Mouse (Mus musculus) MEL (cell line): Measurements from ENCODE around the gene Herc1. TPM values are rescaled to one million over a fixed set of nuclear protein-coding genes. Genes with fewer than 3 reads are reported as not detected.

Experiments used
- DNase-seq: peaks from one replicate; pipeline ENCODE4 v3.0.0; 2011; ENCODE audit warnings: low read depth, low spot score
- H3K27ac ChIP-seq: 2 replicates; pipeline ENCODE4 v1.5.1; 2012; ENCODE audit warnings: low read depth, mild to moderate bottlenecking, control low read depth, low read length, moderate library complexity; ENCODE audit not compliant: control insufficient read depth
- H3K27me3 ChIP-seq, 2 experiments: fragments of 150-350 bp in 1 of 2; sonication (generic) in 1 of 2; 2 replicates each; pipeline ENCODE4 v1.6.1; 2012; ENCODE audit warnings: low read length in 2 of 2, mild to moderate bottlenecking in 2 of 2, improper control_type of control experiment in 1 of 2, moderate library complexity in 1 of 2; ENCODE audit not compliant: insufficient read depth in 2 of 2, control insufficient read depth in 1 of 2
- H3K36me3 ChIP-seq, 2 experiments: 2 replicates each; pipeline ENCODE4 v1.6.1; 2012 to 2014; ENCODE audit warnings: low read length in 2 of 2, improper control_type of control experiment in 1 of 2, inconsistent platforms in 1 of 2, mild to moderate bottlenecking in 1 of 2; ENCODE audit not compliant: insufficient read depth in 2 of 2, control insufficient read depth in 1 of 2
- H3K4me1 ChIP-seq, 2 experiments: fragments of 150-350 bp in 1 of 2; sonication (generic) in 1 of 2; 2 replicates each; pipeline ENCODE4 v1.6.1; 2012; ENCODE audit warnings: low read length in 2 of 2, improper control_type of control experiment in 1 of 2, mild to moderate bottlenecking in 1 of 2; ENCODE audit not compliant: insufficient read depth in 2 of 2, control insufficient read depth in 1 of 2
- H3K4me3 ChIP-seq, 2 experiments: fragments of 150-350 bp in 1 of 2; sonication (generic) in 1 of 2; 2 replicates each; pipeline ENCODE4 v1.5.1; 2012; ENCODE audit warnings: low read depth in 2 of 2, low read length in 2 of 2, mild to moderate bottlenecking in 2 of 2, moderate library complexity in 2 of 2, control low read depth in 1 of 2, improper control_type of control experiment in 1 of 2; ENCODE audit not compliant: control insufficient read depth in 1 of 2, insufficient read depth in 1 of 2
- H3K79me2 ChIP-seq: 2 replicates; pipeline ENCODE4 v1.6.1; 2012; ENCODE audit warnings: mild to moderate bottlenecking, low read length, moderate library complexity; ENCODE audit not compliant: control insufficient read depth, poor library complexity, insufficient read depth
- H3K9ac ChIP-seq: 2 replicates; pipeline ENCODE4 v1.6.1; 2012; ENCODE audit warnings: low read depth, mild to moderate bottlenecking, control low read depth, low read length, moderate library complexity; ENCODE audit not compliant: control insufficient read depth, poor library complexity, severe bottlenecking
- H3K9me3 ChIP-seq: fragments of 150-350 bp; sonication (generic); replicated peaks from 2 replicates; pipeline ENCODE4 v1.6.1; 2012; ENCODE audit warnings: mild to moderate bottlenecking, low read length, improper control_type of control experiment, moderate library complexity; ENCODE audit not compliant: insufficient read depth
- BHLHE40 ChIP-seq: IDR thresholded peaks from 2 replicates; pipeline ENCODE4 v1.6.1; 2012; ENCODE audit warnings: low read depth, mild to moderate bottlenecking, inconsistent platforms, low read length, improper control_type of control experiment, borderline replicate concordance
- CHD1 ChIP-seq: IDR thresholded peaks from 2 replicates; pipeline ENCODE4 v1.6.1; 2012; ENCODE audit warnings: low read depth, mild to moderate bottlenecking, inconsistent platforms, low read length, improper control_type of control experiment
- CTCF ChIP-seq, 3 experiments: IDR thresholded peaks in 2 of 3; conservative IDR thresholded peaks in 1 of 3; 2 replicates each; pipeline ENCODE4 v1.5.1; 2011 to 2012; ENCODE audit warnings: low read length in 3 of 3, low read depth in 2 of 3, mild to moderate bottlenecking in 2 of 3, improper control_type of control experiment in 1 of 3, inconsistent platforms in 1 of 3, mixed read lengths in 1 of 3, moderate library complexity in 1 of 3; ENCODE audit not compliant: control insufficient read depth in 1 of 3, insufficient read depth in 1 of 3, poor library complexity in 1 of 3, severe bottlenecking in 1 of 3
- E2F4 ChIP-seq: IDR thresholded peaks from 2 replicates; pipeline ENCODE4 v1.6.1; 2011; ENCODE audit warnings: low read depth, low read length, improper control_type of control experiment, borderline replicate concordance
- ETS1 ChIP-seq: IDR thresholded peaks from 2 replicates; pipeline ENCODE4 v1.6.1; 2012; ENCODE audit warnings: low read depth, mild to moderate bottlenecking, inconsistent platforms, low read length, improper control_type of control experiment, moderate library complexity
- GABPA ChIP-seq: IDR thresholded peaks from 2 replicates; pipeline ENCODE4 v1.6.1; 2012; ENCODE audit warnings: low read depth, mild to moderate bottlenecking, inconsistent platforms, low read length, improper control_type of control experiment, moderate library complexity
- GATA1 ChIP-seq: IDR thresholded peaks from 2 replicates; pipeline ENCODE4 v1.6.1; 2011; ENCODE audit warnings: low read depth, low read length, improper control_type of control experiment
- KAT2A ChIP-seq: conservative IDR thresholded peaks from 2 replicates; pipeline ENCODE4 v1.6.1; 2012; ENCODE audit warnings: low read depth, low read length, improper control_type of control experiment, inconsistent platforms
- MAFK ChIP-seq: IDR thresholded peaks from 2 replicates; pipeline ENCODE4 v1.6.1; 2011; ENCODE audit warnings: low read depth, mild to moderate bottlenecking, low read length, improper control_type of control experiment, borderline replicate concordance
- MAZ ChIP-seq: IDR thresholded peaks from 2 replicates; pipeline ENCODE4 v1.6.1; 2012; ENCODE audit warnings: low read depth, mild to moderate bottlenecking, inconsistent platforms, low read length, improper control_type of control experiment
- MEF2A ChIP-seq: IDR thresholded peaks from 2 replicates; pipeline ENCODE4 v1.6.1; 2014; ENCODE audit warnings: low read depth, mild to moderate bottlenecking, inconsistent platforms, low read length, improper control_type of control experiment; ENCODE audit not compliant: poor library complexity, insufficient replicate concordance, severe bottlenecking; ENCODE audit errors: extremely low read depth
- MYC ChIP-seq: IDR thresholded peaks from 2 replicates; pipeline ENCODE4 v1.6.1; 2011; ENCODE audit warnings: low read depth, mild to moderate bottlenecking, low read length, improper control_type of control experiment, moderate library complexity
- POLR2AphosphoS2 ChIP-seq: IDR thresholded peaks from 2 replicates; pipeline ENCODE4 v1.6.1; 2011; ENCODE audit warnings: low read length, improper control_type of control experiment
- POLR2AphosphoS5 ChIP-seq: IDR thresholded peaks from 2 replicates; pipeline ENCODE4 v1.6.1; 2012; ENCODE audit warnings: low read depth, borderline replicate concordance, mild to moderate bottlenecking, inconsistent platforms, low read length, moderate library complexity, mixed read lengths
- RAD21 ChIP-seq: IDR thresholded peaks from 2 replicates; pipeline ENCODE4 v1.6.1; 2011; ENCODE audit warnings: mild to moderate bottlenecking, low read depth, low read length, improper control_type of control experiment
- RCOR1 ChIP-seq: IDR thresholded peaks from 2 replicates; pipeline ENCODE4 v1.6.1; 2012; ENCODE audit warnings: low read depth, mild to moderate bottlenecking, inconsistent platforms, low read length, improper control_type of control experiment
- UBTF ChIP-seq: IDR thresholded peaks from 2 replicates; pipeline ENCODE4 v1.6.1; 2012; ENCODE audit warnings: low read depth, mild to moderate bottlenecking, inconsistent platforms, low read length, improper control_type of control experiment, moderate library complexity, borderline replicate concordance; ENCODE audit not compliant: insufficient read depth
- USF1 ChIP-seq: IDR thresholded peaks from 2 replicates; pipeline ENCODE4 v1.6.1; 2014; ENCODE audit warnings: low read depth, mild to moderate bottlenecking, inconsistent platforms, low read length, improper control_type of control experiment, moderate library complexity
- USF2 ChIP-seq, 2 experiments: IDR thresholded peaks; 2 replicates each; pipeline ENCODE4 v1.6.1; 2011 to 2012; ENCODE audit warnings: improper control_type of control experiment in 2 of 2, low read length in 2 of 2, borderline replicate concordance in 1 of 2, inconsistent platforms in 1 of 2, low read depth in 1 of 2, mild to moderate bottlenecking in 1 of 2; ENCODE audit not compliant: insufficient read depth in 1 of 2
- ZKSCAN1 ChIP-seq: IDR thresholded peaks from 2 replicates; pipeline ENCODE4 v1.6.1; 2012; ENCODE audit warnings: low read depth, mild to moderate bottlenecking, inconsistent platforms, low read length, improper control_type of control experiment, moderate library complexity
- ZMIZ1 ChIP-seq: IDR thresholded peaks from 2 replicates; pipeline ENCODE4 v1.6.1; 2012; ENCODE audit warnings: low read depth, mild to moderate bottlenecking, inconsistent platforms, low read length, improper control_type of control experiment, moderate library complexity
- polyA plus RNA-seq, 2 experiments: library from polyadenylated mRNA; stranded (reverse) in 1 of 2; unstranded in 1 of 2; fragments of >175 nt in 1 of 2; fragments of >200 nt in 1 of 2; gene quantifications; 2 replicates each; pipeline versions ENCODE4 v1.2.1 to v1.2.4; 2012; ENCODE audit warnings: low replicate concordance in 2 of 2, low read depth in 1 of 2; ENCODE audit not compliant: insufficient read length in 2 of 2, insufficient read depth in 1 of 2, missing spikeins in 1 of 2
- total RNA-seq: library from RNA; depleted of rRNA; stranded (reverse); fragments of 300-350 nt; gene quantifications from 2 replicates; pipeline ENCODE4 v1.2.3, GENCODE M21; 2012

The Herc1 gene
- total and polyA plus RNA-seq, 3 experiments = 22.7 to 28.8 (median 23.2) TPM

DNA sequence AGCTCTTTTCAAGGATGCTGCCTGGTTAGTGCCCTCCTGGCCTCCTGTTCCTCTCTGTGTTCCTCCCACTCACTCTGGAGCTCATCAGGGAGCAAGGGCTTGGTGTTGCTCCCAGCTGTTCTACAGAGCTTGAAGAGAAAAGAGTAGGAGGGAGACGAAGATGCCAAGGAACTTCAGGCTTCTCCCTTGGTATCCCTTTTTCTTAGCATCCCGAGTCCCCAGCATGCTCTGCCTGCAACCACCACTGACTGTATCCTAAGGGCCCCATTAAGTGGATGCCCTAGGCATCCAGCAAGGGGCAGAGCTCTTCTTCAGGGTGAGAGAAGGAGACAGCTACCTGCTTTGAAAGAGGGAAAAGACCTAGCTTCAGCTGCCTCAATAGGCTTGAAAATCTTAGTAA lies 33.6 kb upstream of the Herc1 start:
- TF ChIP-seq UBTF = no peak
- TF ChIP-seq POLR2AphosphoS5 = no peak
- no peak for TF ChIP-seq MYC
- TF ChIP-seq KAT2A = no peak
- no peak for TF ChIP-seq MEF2A
- no peak for TF ChIP-seq CTCF (IDR thresholded peaks at IDR 0.05 in 2 of 3, conservative IDR thresholded peaks at IDR 0.05 in 1 of 3; ENCODE audit: control insufficient read depth in 1 of 3, insufficient read depth in 1 of 3, low read depth in 2 of 3, low read length in 3 of 3, poor library complexity in 1 of 3, severe bottlenecking in 1 of 3)
- no peak for TF ChIP-seq RAD21
- TF ChIP-seq ETS1 = no peak
- no peak for TF ChIP-seq USF2 (IDR thresholded peaks at IDR 0.05; ENCODE audit: borderline replicate concordance in 1 of 2, insufficient read depth in 1 of 2, low read depth in 1 of 2, low read length in 2 of 2)
- TF ChIP-seq POLR2AphosphoS2 = no peak
- no peak for TF ChIP-seq E2F4
- no peak for TF ChIP-seq ZMIZ1
- no peak for TF ChIP-seq MAZ
- no peak for TF ChIP-seq GATA1
- no peak for TF ChIP-seq MAFK
- H3K36me3 ChIP-seq = no peaks in the 10 kb centered on the region
- no peaks in the 10 kb centered on the region for H3K79me2 ChIP-seq
- no peaks in the 10 kb centered on the region for H3K9me3 ChIP-seq
- no peak overlapping the region for H3K4me3 ChIP-seq
- no peak for DNase-seq
- H3K27ac ChIP-seq = no peak overlapping the region
- no peaks in the 10 kb centered on the region for H3K4me1 ChIP-seq
- H3K9ac ChIP-seq = no peak overlapping the region
- peaks cover 0 to 3% of the 10 kb centered on the region in 2 experiments; a peak in 3 of 4 replicates for H3K27me3 ChIP-seq

DNA sequence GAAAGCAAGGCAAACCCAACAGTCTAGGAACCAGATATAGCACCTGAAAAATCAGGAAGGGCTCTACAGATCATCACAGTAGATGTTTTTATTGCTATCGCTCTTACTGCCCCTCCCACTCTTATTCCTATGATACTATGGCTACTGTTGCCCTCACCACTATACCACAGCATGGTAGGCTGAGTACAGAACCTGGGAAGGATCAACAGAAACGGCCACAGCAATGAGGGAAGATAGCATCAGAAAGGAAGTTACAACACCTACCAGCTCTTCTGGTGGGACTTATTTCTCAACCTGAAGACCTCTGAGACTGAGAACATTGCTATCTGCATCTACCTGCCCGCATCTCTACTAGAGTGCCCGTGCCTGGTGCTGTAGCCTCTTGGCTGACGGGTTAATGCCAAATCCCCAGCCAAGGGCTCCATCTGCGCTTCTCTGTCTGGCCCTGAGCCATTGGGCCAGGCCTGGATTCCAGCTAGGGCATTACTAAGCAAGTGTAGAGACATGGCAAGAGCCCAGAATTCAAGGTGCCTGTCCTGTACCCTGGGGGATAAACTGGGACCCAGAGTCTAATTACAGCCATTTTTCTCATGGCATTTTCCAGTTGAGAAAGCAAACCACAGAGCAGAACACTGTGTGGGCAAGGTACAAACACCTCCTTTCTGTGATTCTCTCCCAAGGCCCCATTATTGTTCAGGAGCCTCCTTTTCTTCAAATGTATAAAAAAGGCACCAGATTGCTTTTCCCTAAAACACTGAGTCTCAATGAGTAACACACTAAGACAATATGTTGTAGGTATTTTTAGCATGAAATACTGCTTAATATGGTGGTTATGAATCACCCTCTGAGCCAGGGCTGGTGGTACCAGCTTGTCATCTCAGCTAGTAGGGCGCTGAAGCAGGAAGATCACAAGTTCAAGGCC lies 28.0 kb upstream of the Herc1 start:
- H3K36me3 ChIP-seq = no peaks in the 10 kb centered on the region
- no peaks in the 10 kb centered on the region for H3K4me1 ChIP-seq
- TF ChIP-seq USF2 (IDR thresholded peaks at IDR 0.05; ENCODE audit: borderline replicate concordance in 1 of 2, insufficient read depth in 1 of 2, low read depth in 1 of 2, low read length in 2 of 2) = no peak
- TF ChIP-seq CHD1 = no peak
- no peak for TF ChIP-seq ZKSCAN1
- no peak for TF ChIP-seq USF1
- no peak for TF ChIP-seq GABPA
- no peak for TF ChIP-seq ETS1
- TF ChIP-seq BHLHE40 = no peak
- TF ChIP-seq RCOR1 = no peak
- H3K4me3 ChIP-seq = no peak overlapping the region
- no peak for DNase-seq
- no peak overlapping the region for H3K9ac ChIP-seq
- no peaks in the 10 kb centered on the region for H3K9me3 ChIP-seq
- no peak overlapping the region for H3K27ac ChIP-seq
- no peaks in the 10 kb centered on the region for H3K27me3 ChIP-seq
- no peaks in the 10 kb centered on the region for H3K79me2 ChIP-seq
